Mouse (Mus musculus) liver, embryonic 13.5 days (tissue): ENCODE measurements at regions not wholly inside any gene's neighbourhood (a gene's known extent, or its start where the extent isn't known, plus 50 kb on each side); places are given as distances from the start of the nearest gene placed in this dataset.
"Not testable (repeated sequence)": the region's sequence is repeated elsewhere in the genome, so short reads cannot be mapped to it uniquely, and the experiment has no call there.

Experiments
- ATAC-seq: fragments of 200-750 bp; cut with Nextera tagmentation; 2 replicates; pipeline ENCODE4 v1.8.0; 2017; ENCODE audit warnings: low read depth, mild to moderate bottlenecking, moderate number of reproducible peaks, moderate library complexity
- DNase-seq: peaks from one replicate; pipeline ENCODE4 v3.0.0; 2022
- H3K27ac ChIP-seq: fragments of 300-500 bp; sonication (generic); 2 replicates; pipeline ENCODE4 v1.5.1; 2015; ENCODE audit warnings: moderate library complexity, mild to moderate bottlenecking, inconsistent platforms
- H3K27me3 ChIP-seq: fragments of 300-500 bp; sonication (generic); 2 replicates; pipeline ENCODE4 v1.6.1; 2015; ENCODE audit warnings: mild to moderate bottlenecking, inconsistent platforms
- H3K36me3 ChIP-seq: fragments of 300-500 bp; sonication (generic); 2 replicates; pipeline ENCODE4 v1.6.1; 2015; ENCODE audit warnings: mild to moderate bottlenecking, inconsistent platforms
- H3K4me1 ChIP-seq: fragments of 300-500 bp; sonication (generic); replicated peaks from 2 replicates; pipeline ENCODE4 v1.6.1; 2015; ENCODE audit warnings: inconsistent platforms
- H3K4me2 ChIP-seq: fragments of 300-500 bp; sonication (generic); 2 replicates; pipeline ENCODE4 v1.6.1; 2015; ENCODE audit warnings: inconsistent platforms, mild to moderate bottlenecking, moderate library complexity
- H3K4me3 ChIP-seq: fragments of 300-500 bp; sonication (generic); replicated peaks from 2 replicates; pipeline ENCODE4 v1.5.1; 2015; ENCODE audit warnings: mild to moderate bottlenecking, inconsistent platforms
- H3K9ac ChIP-seq: fragments of 300-500 bp; sonication (generic); 2 replicates; pipeline ENCODE4 v1.6.1; 2015; ENCODE audit warnings: mild to moderate bottlenecking, inconsistent platforms
- H3K9me3 ChIP-seq: fragments of 300-500 bp; sonication (generic); replicated peaks from 2 replicates; pipeline ENCODE4 v1.6.1; 2016; ENCODE audit warnings: inconsistent platforms
- WGBS: fragments of 180-500 bp; shearing (Covaris S2); methylation state at CpG from one replicate; pipeline ENCODE4 v1.1.7; 2015; ENCODE audit not compliant: insufficient replicate concordance; 5-methylcytosine and 5-hydroxymethylcytosine counted together

- no peak for DNase-seq
Measured at GRCm38 (mm10) chr17:49349328-49349727, 78.8 kb upstream of the Mocs1 start.

GRCm38 (mm10) chr17:49359212-49359611, 69.0 kb upstream of the Mocs1 start:
- no peak overlapping the region for H3K27ac ChIP-seq
- DNase-seq: no peak
- no peaks in the 10 kb centered on the region for H3K9me3 ChIP-seq
- H3K4me3 ChIP-seq: no peak overlapping the region
- H3K9ac ChIP-seq: no peak overlapping the region
- H3K4me2 ChIP-seq: no peak overlapping the region
- H3K27me3 ChIP-seq: no peaks in the 10 kb centered on the region
- no peaks in the 10 kb centered on the region for H3K36me3 ChIP-seq
- no peaks in the 10 kb centered on the region for H3K4me1 ChIP-seq
- no peak for ATAC-seq

More at GRCm38 (mm10) chr17:49349328-49349727, 78.8 kb upstream of the Mocs1 start:
- H3K4me1 ChIP-seq: no peaks in the 10 kb centered on the region
- no peak overlapping the region for H3K4me3 ChIP-seq
- H3K27me3 ChIP-seq: no peaks in the 10 kb centered on the region
- no peak overlapping the region for H3K4me2 ChIP-seq
- no peak overlapping the region for H3K9ac ChIP-seq
- 79% methylated on average over 9 of the region's 9 CpGs for WGBS
- H3K27ac ChIP-seq: no peak overlapping the region
- ATAC-seq: no peak
- 0 out of 2 replicates have a peak, but pooled peaks cover 3% of the 10 kb centered on the region for H3K9me3 ChIP-seq
- H3K36me3 ChIP-seq: no peaks in the 10 kb centered on the region

GRCm38 (mm10) chr17:49360251-49360650, 67.9 kb upstream of the Mocs1 start:
- not testable (repeated sequence) for ATAC-seq, H3K9ac ChIP-seq, DNase-seq, H3K9me3 ChIP-seq, H3K4me3 ChIP-seq, H3K4me1 ChIP-seq, H3K36me3 ChIP-seq, H3K4me2 ChIP-seq, H3K27ac ChIP-seq, H3K27me3 ChIP-seq
- 60% methylated on average over 6 of the region's 6 CpGs for WGBS

- no peak for DNase-seq
- H3K9ac ChIP-seq: no peak overlapping the region
- ATAC-seq: no peak
- H3K27me3 ChIP-seq: no peaks in the 10 kb centered on the region
- no peaks in the 10 kb centered on the region for H3K9me3 ChIP-seq
- no peaks in the 10 kb centered on the region for H3K4me1 ChIP-seq
- no peak overlapping the region for H3K4me3 ChIP-seq
- no peak overlapping the region for H3K4me2 ChIP-seq
- no peaks in the 10 kb centered on the region for H3K36me3 ChIP-seq
- 48% methylated on average over 4 of the region's 4 CpGs for WGBS
- H3K27ac ChIP-seq: no peak overlapping the region
Measured at GRCm38 (mm10) chr17:49367791-49368190, 60.4 kb upstream of the Mocs1 start.

- Histone ChIP-seq H3K4me2 (no peak overlapping the region), H3K4me3 (no peak overlapping the region), H3K27me3 (no peaks in the 10 kb centered on the region), H3K36me3 (no peaks in the 10 kb centered on the region), H3K4me1 (no peaks in the 10 kb centered on the region), H3K9ac (no peak overlapping the region), H3K27ac (no peak overlapping the region), H3K9me3 (no peaks in the 10 kb centered on the region)
- WGBS: 36% methylated on average over 2 of the region's 2 CpGs
- no peak for ATAC-seq
- no peak for DNase-seq
Measured at GRCm38 (mm10) chr17:49368476-49369269, 59.5 kb upstream of the Mocs1 start.

- WGBS: 50% methylated on average over 11 of the region's 11 CpGs
- ATAC-seq (no peak), DNase-seq (no peak)
- H3K36me3 ChIP-seq: no peaks in the 10 kb centered on the region
- no peaks in the 10 kb centered on the region for H3K9me3 ChIP-seq
- H3K27ac ChIP-seq: no peak overlapping the region
- H3K4me3 ChIP-seq: no peak overlapping the region
- H3K27me3 ChIP-seq: no peaks in the 10 kb centered on the region
- no peak overlapping the region for H3K9ac ChIP-seq
- no peak overlapping the region for H3K4me2 ChIP-seq
- H3K4me1 ChIP-seq: no peaks in the 10 kb centered on the region
Measured at GRCm38 (mm10) chr17:49377626-49378025, 50.5 kb upstream of the Mocs1 start.
